Mouse (Mus musculus): ENCODE results near the gene Nubp2. TPM values are rescaled to one million over a fixed set of nuclear protein-coding genes. Genes with fewer than 3 reads are reported as not detected.

The Nubp2 gene
- total RNA-seq, 2 experiments from 2014 or later, result 48.5 to 54.1 TPM

Other genes starting within 250 kb of the Nubp2 start
- 10 to 100 TPM; 62.0 to 90.2 TPM for gene Slc9a3r2, start 236.0 kb downstream of the Nubp2 start, total RNA-seq (2021)
- not detected for gene Npw, start 227.9 kb downstream of the Nubp2 start, total RNA-seq (2021)
- gene Zfp598, start 216.7 kb downstream of the Nubp2 start, total RNA-seq (2021), result 10 to 100 TPM; 50.0 to 55.7 TPM
- 1 to 10 TPM; 2.2 to 3.3 TPM for gene Syngr3, start 196.4 kb downstream of the Nubp2 start, total RNA-seq (2021)
- gene Gfer, start 190.2 kb downstream of the Nubp2 start, total RNA-seq (2021), result 10 to 100 TPM; 31.9 to 33.9 TPM
- gene Noxo1, start 190.1 kb downstream of the Nubp2 start, total RNA-seq (2021), result 1 to 10 TPM; 2.8 to 3.9 TPM
- 10 to 100 TPM; 30.2 to 32.4 TPM for gene Tbl3, start 178.7 kb downstream of the Nubp2 start, total RNA-seq (2021)
- gene Rnf151, start 168.3 kb downstream of the Nubp2 start, total RNA-seq (2021), result not detected
- gene Rps2, start 168.2 kb downstream of the Nubp2 start, total RNA-seq (2021), result 100 to 1,000 TPM; 653 to 681 TPM
- 100 to 1,000 TPM; 239 to 321 TPM for gene Ndufb10, start 161.9 kb downstream of the Nubp2 start, total RNA-seq (2021)
- 1 to 10 TPM in 1 of 2 experiments, not detected in 1; 1.2 TPM for gene Rpl3l, start 158.5 kb downstream of the Nubp2 start, total RNA-seq (2021)
- 10 to 100 TPM; 83.9 to 94.4 TPM for gene Msrb1, start 149.7 kb downstream of the Nubp2 start, total RNA-seq (2021)
- 1 to 10 TPM; 2.2 to 2.3 TPM for gene Hs3st6, start 133.4 kb downstream of the Nubp2 start, total RNA-seq (2021)
- under 1 TPM; 0.50 to 0.80 TPM for gene Meiob, start 82.1 kb downstream of the Nubp2 start, total RNA-seq (2021)
- gene Hagh, start 46.2 kb downstream of the Nubp2 start, total RNA-seq (2021), result 10 to 100 TPM; 88.4 to 99.0 TPM
- 10 to 100 TPM; 27.6 to 28.2 TPM for gene Fahd1, start 36.0 kb downstream of the Nubp2 start, total RNA-seq (2021)
- gene Igfals, start 20.4 kb downstream of the Nubp2 start, total RNA-seq (2021), result 1 to 10 TPM; 2.0 to 2.7 TPM
- 10 to 100 TPM; 33.0 to 33.9 TPM for gene Spsb3, start 294 bp upstream of the Nubp2 start, total RNA-seq (2021)
- gene Eme2, start 8.7 kb upstream of the Nubp2 start, total RNA-seq (2021), result 10 to 100 TPM; 40.6 to 46.1 TPM
- gene Mrps34, start 8.8 kb upstream of the Nubp2 start, total RNA-seq (2021), result 100 to 1,000 TPM; 107 to 148 TPM
- 100 to 1,000 TPM in 1 of 2 experiments, 10 to 100 TPM in 1; 50.8 to 100 TPM for gene Nme3, start 10.2 kb upstream of the Nubp2 start, total RNA-seq (2021)
- gene Mapk8ip3, start 50.6 kb upstream of the Nubp2 start, total RNA-seq (2021), result 100 to 1,000 TPM; 125 to 137 TPM
- 10 to 100 TPM; 19.2 to 26.3 TPM for gene Jpt2, start 74.3 kb upstream of the Nubp2 start, total RNA-seq (2021)
- 10 to 100 TPM; 20.4 to 24.0 TPM for gene Cramp1l, start 129.4 kb upstream of the Nubp2 start, total RNA-seq (2021)
- 10 to 100 TPM; 20.3 to 29.9 TPM for gene Ift140, start 129.7 kb upstream of the Nubp2 start, total RNA-seq (2021)
- 10 to 100 TPM; 43.2 to 45.6 TPM for gene Tmem204, start 197.2 kb upstream of the Nubp2 start, total RNA-seq (2021)
- 10 to 100 TPM; 18.4 to 21.9 TPM for gene Telo2, start 229.6 kb upstream of the Nubp2 start, total RNA-seq (2021)
- not detected for gene Ptx4, start 234.4 kb upstream of the Nubp2 start, total RNA-seq (2021)
- 10 to 100 TPM; 42.0 to 43.7 TPM for gene Clcn7, start 247.0 kb upstream of the Nubp2 start, total RNA-seq (2021)